Mouse (Mus musculus): ENCODE measurements around the gene Bdp1. TPM values are rescaled to one million over a fixed set of nuclear protein-coding genes. Genes with fewer than 3 reads are reported as not detected.
A peak's percentile ranks its signal among the peaks of the same experiment; 100 is the strongest.

The Bdp1 gene
- polyA plus RNA-seq (2016; fragmentation: Nextera tagmentation; extraction: Ambion mirVana), result 32.5 and 32.6 TPM in 2 replicates

GRCm38 (mm10) chr13:100103748-100104254 lies at the start of gene Bdp1:
Gene Bdp1, minus strand, starts transcription at chr13:100104070.
- peak; percentile 73 for ATAC-seq (ENCODE audit: low FRiP score, low read depth)
- H3K9ac ChIP-seq (replicated peaks), result peak within 1 kb of the TSS; percentile 90
- WGBS, result under 1% methylated on average over 42 of the region's 44 CpGs
- H3K4me1 ChIP-seq, result peaks cover 28% of the 10 kb centered on the region
- H3K4me2 ChIP-seq (replicated peaks), result peak within 1 kb of the TSS; percentile 79
- no peaks in the 10 kb centered on the region for H3K9me3 ChIP-seq
- H3K4me3 ChIP-seq, result peak within 1 kb of the TSS; percentile 97
- no peaks in the 10 kb centered on the region for H3K27me3 ChIP-seq
- peaks cover 1% of the 10 kb centered on the region; the same call in 1 of the 2 replicates for H3K36me3 ChIP-seq
- peak within 1 kb of the TSS; percentile 78 for H3K27ac ChIP-seq (replicated peaks)

GRCm38 (mm10) chr13:100152659-100153058 lies 48.8 kb upstream of the Bdp1 start:
- Histone ChIP-seq H3K4me3 (no peak overlapping the region), H3K4me1 (no peaks in the 10 kb centered on the region), H3K4me2 (replicated peaks) (no peak overlapping the region), H3K27me3 (no peaks in the 10 kb centered on the region), H3K27ac (replicated peaks) (no peak overlapping the region), H3K9me3 (no peaks in the 10 kb centered on the region), H3K9ac (replicated peaks) (no peak overlapping the region), H3K36me3 (no peaks in the 10 kb centered on the region)
- WGBS, result 50% methylated on average over 1 of the region's 1 CpGs
- ATAC-seq (ENCODE audit: low FRiP score, low read depth), result no peak

GRCm38 (mm10) chr13:100141646-100142314 lies 37.9 kb upstream of the Bdp1 start:
- ATAC-seq (ENCODE audit: low FRiP score, low read depth), result no peak
- 86% methylated on average over 8 of the region's 8 CpGs for WGBS
- Histone ChIP-seq H3K9me3 (no peaks in the 10 kb centered on the region), H3K9ac (replicated peaks) (no peak overlapping the region), H3K27ac (replicated peaks) (no peak overlapping the region), H3K4me1 (no peaks in the 10 kb centered on the region), H3K36me3 (peaks cover 23% of the 10 kb centered on the region), H3K4me3 (no peak overlapping the region), H3K4me2 (replicated peaks) (no peak overlapping the region), H3K27me3 (no peaks in the 10 kb centered on the region)

- Histone ChIP-seq H3K4me3 (peak overlapping the region; percentile 95), H3K4me2 (replicated peaks) (peak overlapping the region; percentile 97), H3K27me3 (no peaks in the 10 kb centered on the region), H3K9me3 (no peaks in the 10 kb centered on the region), H3K27ac (replicated peaks) (no peak overlapping the region), H3K36me3 (peaks cover 34% of the 10 kb centered on the region), H3K4me1 (peaks cover 11% of the 10 kb centered on the region), H3K9ac (replicated peaks) (peak overlapping the region; percentile 85)
- WGBS, result 6% methylated on average over 10 of the region's 10 CpGs
- ATAC-seq (ENCODE audit: low FRiP score, low read depth), result peak; percentile 50
These were observed 21.4 kb upstream of the Bdp1 start for GRCm38 (mm10) chr13:100125258-100125643.

- WGBS, result 4% methylated on average over 41 of the region's 42 CpGs
- Histone ChIP-seq H3K27ac (replicated peaks) (no peak within 1 kb of the TSS), H3K9me3 (no peaks in the 10 kb centered on the region), H3K36me3 (peaks cover 30% of the 10 kb centered on the region), H3K27me3 (no peaks in the 10 kb centered on the region), H3K4me2 (replicated peaks) (peak within 1 kb of the TSS; percentile 97), H3K4me1 (peaks cover 11% of the 10 kb centered on the region), H3K4me3 (peak within 1 kb of the TSS; percentile 95), H3K9ac (replicated peaks) (peak within 1 kb of the TSS; percentile 85)
- ATAC-seq (ENCODE audit: low FRiP score, low read depth), result peak; percentile 97
These were observed 20.8 kb upstream of the Bdp1 start, which contains the start of gene Smn1 for GRCm38 (mm10) chr13:100124423-100125257. Gene Smn1, plus strand, starts transcription at chr13:100124852.

GRCm38 (mm10) chr13:100123970-100124369 lies 20.1 kb upstream of the Bdp1 start:
- Histone ChIP-seq H3K9ac (replicated peaks) (no peak overlapping the region), H3K4me2 (replicated peaks) (peak overlapping the region; percentile 97), H3K4me3 (peak overlapping the region; percentile 95), H3K4me1 (peaks cover 11% of the 10 kb centered on the region), H3K27me3 (no peaks in the 10 kb centered on the region), H3K36me3 (peaks cover 23% of the 10 kb centered on the region), H3K27ac (replicated peaks) (no peak overlapping the region), H3K9me3 (no peaks in the 10 kb centered on the region)
- 88% methylated on average over 3 of the region's 3 CpGs for WGBS
- peak; percentile 32; the same call in 1 of the 2 replicates for ATAC-seq (ENCODE audit: low FRiP score, low read depth)

- H3K4me1 ChIP-seq, result peaks cover 14% of the 10 kb centered on the region
- H3K27ac ChIP-seq (replicated peaks), result no peak overlapping the region
- no peaks in the 10 kb centered on the region for H3K9me3 ChIP-seq
- ATAC-seq (ENCODE audit: low FRiP score, low read depth), result no peak
- H3K27me3 ChIP-seq, result no peaks in the 10 kb centered on the region
- H3K4me2 ChIP-seq (replicated peaks), result no peak overlapping the region
- H3K36me3 ChIP-seq, result peaks cover 16% of the 10 kb centered on the region
- no peak overlapping the region for H3K4me3 ChIP-seq
- no peak overlapping the region for H3K9ac ChIP-seq (replicated peaks)
- WGBS, result 51% methylated on average over 5 of the region's 5 CpGs
These were observed 8.5 kb upstream of the Bdp1 start for GRCm38 (mm10) chr13:100112218-100112972.

GRCm38 (mm10) chr13:100107652-100108472 lies 4.0 kb upstream of the Bdp1 start, which contains the start of gene Serf1:
Gene Serf1, plus strand, starts transcription at chr13:100108012.
- H3K36me3 ChIP-seq, result no peaks in the 10 kb centered on the region
- peak within 1 kb of the TSS; percentile 70 for H3K4me3 ChIP-seq
- no peaks in the 10 kb centered on the region for H3K9me3 ChIP-seq
- H3K4me1 ChIP-seq, result peaks cover 25% of the 10 kb centered on the region
- peak within 1 kb of the TSS; percentile 78 for H3K27ac ChIP-seq (replicated peaks)
- peak within 1 kb of the TSS; percentile 77 for H3K4me2 ChIP-seq (replicated peaks)
- no peaks in the 10 kb centered on the region for H3K27me3 ChIP-seq
- H3K9ac ChIP-seq (replicated peaks), result peak within 1 kb of the TSS; percentile 86
- WGBS, result under 1% methylated on average over 63 of the region's 76 CpGs
- peak; percentile 84 for ATAC-seq (ENCODE audit: low FRiP score, low read depth)

- WGBS, result 8% methylated on average over 15 of the region's 15 CpGs
- Histone ChIP-seq H3K36me3 (peaks cover 6% of the 10 kb centered on the region; the same call in 1 of the 2 replicates), H3K27me3 (no peaks in the 10 kb centered on the region), H3K9me3 (no peaks in the 10 kb centered on the region), H3K27ac (replicated peaks) (peak overlapping the region; percentile 78), H3K4me3 (peak overlapping the region; percentile 97), H3K4me1 (peaks cover 24% of the 10 kb centered on the region), H3K4me2 (replicated peaks) (peak overlapping the region; percentile 79), H3K9ac (replicated peaks) (peak overlapping the region; percentile 90)
- ATAC-seq (ENCODE audit: low FRiP score, low read depth), result no peak
These were observed 715 bp downstream of the Bdp1 start for GRCm38 (mm10) chr13:100103052-100103658.

- Histone ChIP-seq H3K4me3 (no peak overlapping the region), H3K36me3 (peaks cover 41% of the 10 kb centered on the region), H3K27me3 (no peaks in the 10 kb centered on the region), H3K9me3 (no peaks in the 10 kb centered on the region), H3K4me2 (replicated peaks) (no peak overlapping the region), H3K4me1 (peaks cover 16% of the 10 kb centered on the region), H3K27ac (replicated peaks) (no peak overlapping the region), H3K9ac (replicated peaks) (no peak overlapping the region)
- WGBS, result 91% methylated on average over 6 of the region's 6 CpGs
- no peak for ATAC-seq (ENCODE audit: low FRiP score, low read depth)
These were observed 5.1 kb downstream of the Bdp1 start for GRCm38 (mm10) chr13:100098808-100099207.
